Mouse (Mus musculus): Measurements from ENCODE around the gene Cdc14b.
"Not testable (repeated sequence)": the region's sequence is repeated elsewhere in the genome, so short reads cannot be mapped to it uniquely, and the experiment has no call there.

The Cdc14b gene

DNA sequence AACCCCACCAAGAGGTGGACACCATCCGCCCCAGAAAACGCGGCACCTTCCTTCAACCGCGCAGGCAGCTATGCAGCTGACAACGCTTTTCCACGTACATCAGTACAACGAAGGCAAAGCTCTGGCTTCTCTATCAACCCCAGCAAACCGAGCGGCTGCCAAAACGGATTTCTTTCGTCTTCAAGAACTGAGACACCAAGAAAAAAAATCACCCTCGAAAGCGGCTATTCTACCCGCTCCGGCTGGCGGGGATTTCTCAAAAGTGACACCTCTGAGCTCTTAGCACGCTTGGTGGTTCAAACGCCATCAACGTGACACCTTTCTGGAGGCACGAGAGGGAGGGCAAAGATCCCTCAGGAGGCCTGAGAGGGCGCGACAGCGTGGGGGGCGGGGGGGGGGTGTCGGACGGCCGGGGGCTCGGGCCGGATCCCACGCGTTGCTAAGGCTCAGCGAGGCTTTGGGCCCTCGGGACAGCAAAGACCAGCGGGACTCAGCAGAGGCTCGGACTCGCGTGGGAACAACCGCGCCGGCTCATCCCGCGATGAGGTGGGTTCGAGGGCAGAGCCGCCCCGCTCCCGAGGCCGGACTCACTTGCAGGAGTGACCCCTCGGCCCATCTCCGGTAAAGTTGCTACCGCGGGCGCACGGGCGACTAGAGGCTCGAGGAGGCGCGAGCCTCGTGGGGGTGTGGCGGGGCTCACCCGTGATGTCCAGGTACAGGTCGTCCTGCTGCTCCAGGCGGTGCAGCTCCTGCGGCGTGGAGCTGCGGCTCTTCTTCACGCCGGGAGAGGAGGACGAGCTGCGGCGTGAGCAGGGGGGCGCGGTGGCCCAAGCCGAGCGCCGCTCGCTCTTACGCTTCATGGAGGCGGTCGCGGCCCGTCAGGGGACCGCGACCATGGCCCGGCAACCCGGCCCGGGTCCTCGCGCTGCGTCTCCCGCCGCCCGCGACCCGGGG lies 922 bp downstream of the Cdc14b start:
- no peak for DNase-seq (ENCODE audit: low spot score)

DNA sequence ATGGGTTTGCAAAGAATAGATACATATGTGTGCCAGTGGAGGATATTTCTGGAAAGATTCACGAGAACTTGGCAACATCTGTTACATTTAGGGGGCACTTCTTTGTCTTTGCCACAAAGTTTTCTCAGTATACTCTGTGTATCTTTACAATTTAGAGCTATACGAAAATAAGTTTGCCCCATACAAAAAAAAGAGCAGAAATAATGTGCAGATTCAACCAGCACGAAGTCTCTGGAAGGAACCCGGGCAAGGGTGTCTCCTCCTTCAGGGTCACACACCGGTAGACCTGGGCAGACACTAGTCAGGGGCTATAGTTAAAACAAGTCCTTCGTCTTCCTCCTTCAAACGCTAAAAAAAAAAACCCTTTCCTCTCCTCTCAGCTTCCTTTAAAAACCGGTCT lies 1.7 kb downstream of the Cdc14b start:
- DNase-seq (ENCODE audit: low spot score), result no peak

DNA sequence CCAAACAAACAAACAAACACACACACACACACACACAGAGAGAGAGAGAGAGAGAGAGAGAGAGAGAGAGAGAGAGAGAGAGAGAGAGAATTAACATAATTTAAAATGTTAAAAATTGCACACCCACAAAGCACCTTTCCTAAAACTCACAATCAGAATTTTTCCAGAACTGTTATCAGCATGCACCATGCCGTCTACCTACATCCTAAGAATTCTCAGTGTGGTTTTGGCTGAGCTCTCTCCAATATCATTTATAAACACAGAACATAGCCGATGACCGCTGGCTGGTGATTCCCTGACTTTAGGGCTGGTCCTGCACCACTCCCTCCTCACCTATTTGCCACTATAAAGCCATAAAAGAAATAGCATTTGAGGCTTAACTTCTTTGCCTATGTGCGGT lies 6.7 kb downstream of the Cdc14b start:
- no peak for DNase-seq (ENCODE audit: low spot score)

DNA sequence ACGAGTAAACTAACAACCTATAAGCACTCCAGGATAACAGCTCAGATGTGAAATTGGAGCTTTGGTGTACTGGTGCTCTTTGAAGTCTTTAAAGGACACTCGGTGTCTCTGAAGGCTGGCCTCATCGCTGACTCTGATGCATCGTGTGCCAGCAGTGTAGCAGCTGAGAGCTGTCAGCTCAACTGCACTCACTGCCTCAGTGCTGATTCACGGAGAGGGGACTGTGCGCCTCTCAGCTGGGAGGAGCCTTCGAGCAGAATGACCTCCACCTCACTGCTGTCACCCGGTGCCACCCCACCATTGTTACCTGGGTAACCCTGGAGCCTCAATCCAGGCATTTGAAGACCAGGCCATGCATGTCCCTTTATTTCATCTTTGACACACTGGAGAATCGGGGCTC lies 7.9 kb downstream of the Cdc14b start:
- no peak for DNase-seq (ENCODE audit: low spot score)

DNA sequence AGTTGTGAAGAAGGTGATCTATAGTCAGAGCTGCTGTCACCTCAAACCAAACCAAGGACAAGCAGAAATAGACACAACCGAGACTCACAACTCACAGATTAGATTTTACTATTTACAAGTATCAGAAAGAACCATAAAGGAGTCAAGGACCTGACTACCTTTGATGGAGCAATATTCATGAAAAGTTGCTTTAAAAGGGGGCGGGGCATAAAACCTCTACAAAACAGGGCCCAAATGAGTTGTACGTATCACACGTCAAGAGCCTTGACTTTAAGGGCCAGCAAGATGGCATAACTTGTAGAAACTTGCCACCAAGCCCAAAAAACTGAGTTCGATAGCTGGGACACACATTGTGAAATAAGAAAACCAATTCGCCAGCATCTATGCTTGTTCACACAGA lies 10.5 kb downstream of the Cdc14b start:
- no peak for DNase-seq (ENCODE audit: low spot score)

DNA sequence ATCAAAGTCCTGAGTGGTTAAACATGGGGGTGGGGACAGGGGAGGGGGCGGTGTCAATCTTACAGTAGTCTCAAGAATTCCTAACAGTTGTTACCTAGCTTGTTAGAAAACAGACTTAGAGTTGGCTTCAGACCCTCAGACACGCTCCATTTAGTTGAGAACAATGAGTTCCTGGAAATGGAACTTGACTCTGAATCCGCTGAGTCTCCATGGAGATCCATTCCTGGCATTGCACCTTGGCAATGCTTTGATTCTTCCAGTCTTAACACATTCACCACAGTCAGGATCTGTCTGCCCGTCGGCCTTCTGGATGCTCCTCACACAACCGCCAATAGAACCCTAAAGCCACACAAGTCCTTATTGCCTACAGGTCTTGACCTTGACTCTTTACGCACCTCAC lies 15.2 kb downstream of the Cdc14b start:
- no peak for DNase-seq (ENCODE audit: low spot score)

DNA sequence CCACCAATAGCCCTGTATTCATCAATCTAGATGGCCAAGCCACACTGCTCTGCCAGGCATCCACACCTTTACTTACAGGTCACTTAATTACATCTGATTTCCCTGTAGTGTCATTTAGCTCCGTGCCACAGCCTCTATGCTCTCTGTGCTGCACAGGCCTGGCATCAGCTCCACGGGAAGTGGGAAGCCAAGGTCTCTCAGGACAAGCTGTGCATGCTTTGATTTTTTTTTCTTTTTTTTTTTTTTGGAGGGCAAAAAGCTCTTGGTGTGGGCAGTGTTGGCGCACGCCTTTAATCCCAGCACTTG lies 16.6 kb downstream of the Cdc14b start:
- no peak for DNase-seq (ENCODE audit: low spot score)

DNA sequence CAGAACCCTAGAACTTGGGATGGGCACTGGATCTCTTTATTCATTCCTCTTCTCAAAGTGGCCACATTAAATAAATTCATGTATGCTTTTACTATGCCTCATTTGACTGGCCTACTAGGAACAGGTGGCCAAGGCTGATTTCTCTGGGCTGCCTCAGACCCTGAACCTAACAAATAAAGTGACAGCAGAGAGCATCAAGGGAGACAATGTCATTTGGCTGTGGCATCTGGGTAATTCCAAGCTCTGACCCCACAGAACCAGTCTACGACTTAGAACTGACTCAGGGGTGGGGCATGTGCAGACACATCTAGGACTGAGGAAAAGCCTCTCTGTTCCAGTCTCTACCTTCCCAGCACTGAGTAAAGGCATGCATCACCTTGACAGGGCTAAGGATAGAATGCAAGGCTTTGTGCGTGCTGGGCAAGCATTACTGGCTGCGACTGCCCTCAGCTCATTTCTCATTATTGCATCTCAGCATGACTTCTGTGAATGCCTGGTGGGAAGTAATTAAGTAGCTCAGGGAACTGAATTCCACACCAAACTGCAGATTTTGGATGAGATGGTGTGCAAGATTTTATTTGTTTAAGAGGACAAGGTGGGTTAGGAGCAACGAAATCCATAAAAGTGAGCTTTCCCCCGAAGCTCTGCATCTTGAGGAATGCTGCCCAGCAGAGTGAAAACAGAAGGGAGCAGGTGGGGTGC lies 17.1 kb downstream of the Cdc14b start:
- no peak for DNase-seq (ENCODE audit: low spot score)

DNA sequence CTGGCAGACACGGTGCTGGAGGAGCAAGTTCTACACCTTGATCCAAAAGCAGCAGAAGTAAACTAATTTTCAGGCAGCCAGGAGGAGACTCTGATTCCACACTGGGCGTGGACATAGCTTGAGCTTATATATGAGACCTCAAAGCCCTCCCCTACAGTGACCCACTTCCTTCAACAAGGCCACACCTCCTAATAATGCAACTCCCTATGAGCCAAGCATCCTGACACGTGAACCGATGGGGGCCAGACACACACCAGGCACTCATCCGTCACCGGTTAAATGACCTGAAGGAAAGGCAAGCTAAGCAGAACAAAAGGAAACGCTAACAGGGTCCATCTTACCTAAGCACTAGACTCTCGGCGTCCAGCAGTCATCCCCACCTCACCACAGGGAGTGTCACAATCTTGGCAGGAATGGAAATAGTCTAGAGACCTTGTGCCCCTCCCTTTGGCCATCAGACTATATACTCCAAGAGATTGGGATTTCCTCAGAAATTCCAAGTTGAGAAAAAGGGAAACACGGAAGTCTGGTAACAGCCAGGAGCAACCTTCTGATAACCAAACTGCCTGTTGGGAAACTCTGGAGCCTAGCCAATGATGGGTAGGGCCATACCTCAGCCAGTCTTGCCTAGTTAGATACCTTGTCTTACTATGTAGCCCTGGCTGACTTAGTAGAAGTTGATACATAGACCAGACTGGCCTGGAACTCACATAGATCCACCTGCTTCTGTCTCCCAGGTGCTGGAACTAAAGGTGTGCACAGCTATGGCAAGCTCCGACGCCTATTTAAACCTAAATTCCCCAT lies 17.9 kb downstream of the Cdc14b start:
- no peak for DNase-seq (ENCODE audit: low spot score)

DNA sequence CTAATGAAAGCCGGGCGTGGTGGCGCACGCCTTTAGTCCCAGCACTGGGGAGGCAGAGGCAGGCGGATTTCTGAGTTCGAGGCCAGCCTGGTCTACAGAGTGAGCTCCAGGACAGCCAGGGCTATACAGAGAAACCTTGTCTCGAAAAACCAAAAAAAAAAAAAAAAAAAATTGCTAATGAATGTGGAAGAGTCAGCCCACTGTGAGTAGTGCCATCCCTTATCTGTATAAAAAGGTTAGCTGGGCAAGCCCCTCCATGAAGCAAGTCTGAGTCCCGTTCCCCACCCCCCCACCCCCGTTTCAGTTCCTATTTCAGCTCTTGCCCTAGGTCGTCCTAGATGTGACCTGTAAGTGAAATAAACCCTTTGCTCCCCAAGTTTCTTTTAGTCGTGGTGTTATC lies 20.9 kb downstream of the Cdc14b start:
- not testable (repeated sequence) for DNase-seq (ENCODE audit: low spot score)

DNA sequence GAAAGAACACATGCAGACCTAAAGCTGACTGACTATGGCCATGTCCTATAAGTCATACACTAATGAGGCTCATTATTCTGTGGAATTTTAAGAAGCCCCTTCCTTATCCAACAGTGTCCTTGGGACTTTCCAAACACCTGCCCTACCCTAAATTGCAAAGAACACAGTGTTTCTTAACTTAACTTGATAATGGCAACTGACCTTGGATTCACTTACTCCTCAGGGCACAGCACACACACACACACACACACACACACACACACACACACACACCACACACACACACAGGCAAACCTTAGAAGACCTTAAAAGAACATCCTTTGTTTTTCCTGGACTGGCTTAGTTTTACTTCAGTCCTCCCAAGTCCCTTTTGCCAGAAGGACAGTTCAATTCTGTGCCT lies 21.4 kb downstream of the Cdc14b start:
- DNase-seq (ENCODE audit: low spot score), result no peak

DNA sequence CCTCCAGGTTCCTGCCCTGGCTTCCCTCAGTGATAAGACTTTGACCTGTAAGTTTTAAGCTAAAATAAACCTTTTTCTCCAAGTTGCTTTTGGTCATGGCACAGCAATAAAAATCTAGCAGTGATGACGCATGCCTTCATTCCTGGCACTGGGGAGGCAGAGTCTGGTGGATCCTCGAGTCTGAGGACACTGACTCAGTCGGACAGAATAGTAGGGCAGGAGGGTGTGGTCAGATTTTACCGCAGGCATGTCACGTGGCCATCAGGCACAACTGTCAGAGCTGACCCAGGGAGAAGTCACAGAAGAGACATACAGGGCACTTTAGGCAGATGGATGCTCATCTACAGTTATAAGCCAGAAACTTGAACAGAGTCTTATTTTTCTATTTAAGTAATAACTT lies 22.9 kb downstream of the Cdc14b start:
- DNase-seq (ENCODE audit: low spot score), result no peak

DNA sequence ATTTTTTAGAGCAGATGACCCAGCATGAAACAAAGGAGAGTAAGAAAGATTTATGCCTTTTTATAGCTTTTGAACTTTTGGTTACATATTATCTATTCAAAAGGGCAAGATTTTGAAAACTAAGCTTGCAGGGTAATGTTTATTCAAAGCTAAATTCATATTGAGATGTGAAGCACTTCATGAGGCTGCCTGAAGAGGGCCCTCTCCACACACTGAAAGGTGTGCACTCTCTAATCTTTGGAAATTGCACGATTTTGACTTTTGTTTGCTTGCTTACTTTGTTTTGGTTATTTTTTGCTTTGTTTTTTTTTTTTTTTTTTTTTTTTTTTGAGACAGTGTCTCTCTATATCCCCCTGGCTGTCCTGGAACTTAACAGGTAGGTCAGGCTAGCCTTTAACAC lies 24.7 kb downstream of the Cdc14b start:
- DNase-seq (ENCODE audit: low spot score), result peak; percentile 34

DNA sequence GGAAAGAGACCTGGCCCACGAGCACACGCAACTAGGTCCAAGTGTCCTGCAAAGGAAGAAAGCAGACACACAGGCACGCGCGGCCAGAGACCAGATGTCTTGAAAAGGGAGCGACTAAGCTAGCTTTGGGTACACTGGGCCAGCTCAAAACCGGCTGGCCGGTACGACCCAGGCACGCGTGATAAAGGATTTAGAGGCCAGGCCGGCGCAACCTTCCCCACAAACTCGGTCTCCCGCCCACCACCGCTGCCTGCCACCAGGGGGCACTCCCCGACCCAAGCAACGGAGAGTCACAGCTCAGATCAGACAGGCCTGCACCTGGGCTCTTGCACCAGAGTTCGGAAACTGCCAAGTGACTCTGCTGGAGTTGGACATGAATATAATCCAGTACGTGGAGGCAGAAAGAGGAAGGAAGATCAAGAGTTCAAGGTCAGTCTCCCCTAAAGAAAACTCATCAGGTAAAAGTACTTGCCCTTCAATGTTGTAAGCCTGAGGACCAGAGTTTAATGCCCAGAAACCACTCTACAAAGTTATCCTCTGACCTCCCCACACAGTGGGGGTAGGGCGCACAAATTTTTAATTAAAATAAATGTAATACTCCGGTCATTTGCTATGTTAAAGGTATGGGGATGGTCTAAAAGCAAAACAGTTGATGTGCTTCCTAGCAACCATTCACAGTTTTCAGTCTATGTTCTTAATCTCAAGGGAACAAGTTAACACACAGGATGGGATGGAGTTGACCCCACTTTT lies 26.1 kb downstream of the Cdc14b start:
- DNase-seq (ENCODE audit: low spot score), result peak; percentile 74

DNA sequence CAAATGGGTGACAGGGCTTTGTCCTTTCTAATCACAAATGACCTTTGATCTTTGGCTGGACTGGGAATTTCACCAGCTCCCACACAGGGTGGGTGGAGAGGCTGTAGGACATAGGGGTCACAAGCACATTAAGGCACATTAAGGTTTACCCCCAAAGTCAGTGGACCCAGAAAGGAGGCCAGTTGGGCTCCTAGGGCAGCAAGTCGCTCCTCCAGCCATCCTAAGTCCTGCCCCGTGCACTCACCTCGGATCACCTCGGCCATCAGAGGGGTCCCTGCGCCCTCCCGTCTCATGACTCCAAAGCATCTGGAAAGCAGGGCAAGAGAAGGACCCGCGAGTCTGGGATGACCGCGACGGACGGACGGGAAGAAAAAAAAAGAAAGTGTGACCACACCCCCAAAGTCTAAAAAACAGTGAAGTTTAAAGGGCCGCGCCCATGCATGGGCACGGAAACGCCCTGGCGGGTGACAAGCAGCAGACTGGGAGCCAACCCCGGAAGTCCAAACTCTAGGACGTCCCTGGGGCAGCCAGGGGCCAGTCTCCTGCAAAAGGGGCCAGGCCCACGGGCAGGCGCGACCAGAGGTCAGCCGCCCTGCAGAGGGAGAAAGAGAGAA lies 26.8 kb downstream of the Cdc14b start:
- DNase-seq (ENCODE audit: low spot score), result peak; percentile 62

DNA sequence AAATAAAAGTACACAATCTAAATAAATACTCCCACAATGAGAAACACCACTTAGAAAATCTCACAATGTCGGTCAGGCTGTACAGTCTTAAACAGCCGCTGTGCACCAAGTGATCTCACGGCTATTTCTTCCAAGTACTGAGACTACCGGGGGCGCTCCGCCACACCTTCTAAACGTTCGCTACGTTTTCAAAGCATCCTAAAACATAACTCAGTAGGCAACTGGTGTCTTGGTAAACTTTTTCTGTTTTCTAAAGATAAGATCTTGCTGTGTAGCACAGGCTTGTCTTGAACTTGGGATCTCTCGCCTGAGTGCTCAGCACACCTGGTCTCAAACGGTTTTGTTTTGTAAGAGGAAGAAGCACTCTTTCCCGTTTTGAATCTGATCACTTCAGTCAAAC lies 29.0 kb downstream of the Cdc14b start:
- DNase-seq (ENCODE audit: low spot score), result no peak

DNA sequence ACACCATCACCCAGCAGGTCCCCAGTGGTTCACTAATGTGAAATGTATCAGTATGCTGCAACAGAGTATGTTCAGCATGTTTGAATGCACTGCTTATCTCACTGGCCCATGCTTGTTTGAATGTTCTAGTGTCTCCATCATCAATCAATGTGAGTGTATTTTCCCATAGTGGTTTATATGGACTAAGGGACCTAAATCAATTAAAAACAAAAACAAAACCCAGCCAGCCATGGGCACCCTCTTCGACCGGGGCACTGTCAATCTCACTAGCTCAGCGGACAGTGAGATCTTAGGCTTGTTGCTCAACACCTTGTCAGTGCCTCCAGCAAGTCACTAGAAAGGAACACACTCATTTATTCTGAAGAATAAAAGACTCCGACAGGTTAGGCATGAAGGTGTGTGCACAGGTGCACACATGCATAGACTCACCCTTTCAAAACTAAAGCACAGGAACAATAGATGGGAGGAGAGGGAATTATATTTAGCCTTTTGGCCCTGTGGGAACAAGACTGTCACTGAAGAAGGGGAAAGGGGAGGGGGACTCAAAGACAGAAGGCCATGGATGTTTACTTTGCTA lies 30.3 kb downstream of the Cdc14b start:
- no peak for DNase-seq (ENCODE audit: low spot score)

DNA sequence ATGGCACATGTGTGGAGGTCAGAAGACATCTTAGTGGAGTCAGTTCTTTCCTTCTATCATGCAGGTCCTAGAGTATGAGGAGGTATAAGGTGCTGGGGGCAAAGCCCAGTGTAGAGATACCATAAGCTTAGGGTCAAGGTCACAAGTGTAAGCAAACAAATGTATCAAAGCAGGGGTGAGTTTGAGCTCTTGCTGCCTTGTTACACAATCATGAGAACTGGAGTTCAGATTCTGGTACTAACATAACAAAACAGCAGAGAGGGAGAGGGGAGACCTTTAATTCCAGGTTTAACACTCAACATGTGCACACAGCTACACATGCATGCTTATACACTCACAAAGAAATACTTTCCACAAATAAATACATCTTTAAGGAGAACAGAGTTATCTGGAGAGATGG lies 32.4 kb downstream of the Cdc14b start:
- no peak for DNase-seq (ENCODE audit: low spot score)

DNA sequence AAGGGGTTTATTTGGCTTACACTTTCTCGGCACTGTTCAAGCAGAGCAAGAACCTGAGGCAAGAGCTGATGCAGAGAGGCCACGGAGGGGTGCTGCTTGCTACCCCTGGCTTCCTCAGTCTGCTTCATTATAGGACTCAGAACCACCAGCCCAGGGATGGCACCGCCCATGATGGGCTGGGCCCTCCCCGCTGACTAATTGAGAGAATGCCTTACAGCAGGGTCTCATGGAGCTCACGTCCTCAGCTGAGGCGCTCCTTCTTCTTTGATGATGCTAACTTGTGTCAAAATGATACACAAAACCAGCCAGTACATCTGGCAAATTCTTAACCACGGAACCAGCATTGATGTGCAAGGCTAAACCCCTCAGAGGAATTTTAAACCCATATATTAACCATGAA lies 34.5 kb downstream of the Cdc14b start:
- no peak for DNase-seq (ENCODE audit: low spot score)

DNA sequence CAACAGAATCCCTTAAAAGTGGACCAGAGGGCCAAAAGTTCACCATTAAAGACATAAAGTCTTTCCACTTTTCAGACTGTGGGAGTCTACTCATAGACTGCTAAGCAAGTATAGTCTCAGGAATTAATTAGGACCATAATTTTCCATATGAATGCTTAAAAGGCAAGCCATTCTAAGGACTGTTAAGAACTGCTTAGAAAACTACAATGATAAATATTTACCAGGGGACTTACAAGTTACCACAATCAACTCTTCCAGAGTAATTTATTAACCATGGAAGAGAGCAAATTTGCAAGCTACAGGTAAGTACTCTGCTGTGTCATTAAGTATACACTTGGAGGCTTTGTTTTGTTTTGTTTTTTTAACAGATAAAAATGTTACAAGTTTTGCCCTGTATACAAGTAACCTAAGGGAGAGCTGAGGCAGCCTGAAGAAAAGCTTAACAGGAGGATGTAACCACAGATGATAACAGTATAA lies 37.4 kb downstream of the Cdc14b start:
- no peak for DNase-seq (ENCODE audit: low spot score)

DNA sequence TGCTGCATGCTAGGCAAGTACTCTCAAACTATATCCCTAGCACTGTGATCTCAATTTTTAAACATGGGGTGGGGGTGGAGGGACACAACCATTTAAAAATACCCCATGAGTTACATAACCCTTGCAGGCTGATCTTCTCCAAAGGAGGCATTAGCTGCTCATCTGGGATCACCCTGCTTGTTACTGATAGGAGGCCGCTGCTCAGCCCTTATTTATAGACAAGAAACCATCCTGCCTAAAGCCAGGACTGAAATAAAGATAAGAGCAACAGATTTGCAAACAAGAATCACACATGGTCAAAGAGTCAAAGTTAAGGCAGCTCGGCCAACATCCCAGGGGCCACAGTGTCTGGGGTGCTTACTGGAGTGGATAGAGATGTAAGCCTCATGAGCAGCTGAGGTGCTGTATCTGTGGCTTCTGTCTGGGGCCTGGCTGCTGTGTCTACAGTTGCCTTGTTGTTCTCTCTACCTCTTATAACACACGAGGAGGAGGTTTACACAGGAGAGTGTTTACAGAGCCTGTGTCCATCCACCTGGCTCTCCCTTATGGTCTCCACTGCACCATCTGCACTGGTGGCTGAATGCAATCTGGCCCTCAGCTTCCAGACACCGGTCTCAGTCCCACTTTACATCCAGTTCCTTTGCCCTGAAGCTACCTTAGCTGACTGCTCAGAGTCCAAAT lies 38.0 kb downstream of the Cdc14b start:
- no peak for DNase-seq (ENCODE audit: low spot score)

All from c-Kit-positive CD71-positive TER-119-positive erythroid progenitor cells, embryonic 14.5 days (primary cell).